Mouse (Mus musculus) forebrain, embryonic 13.5 days (tissue): ENCODE data around the gene Ms4a4d. TPM values are rescaled to one million over a fixed set of nuclear protein-coding genes. Genes with fewer than 3 reads are reported as not detected.
"Not testable (repeated sequence)": the region's sequence is repeated elsewhere in the genome, so short reads cannot be mapped to it uniquely, and the experiment has no call there.

Source experiments
- ATAC-seq: fragments of 200-750 bp; cut with Nextera tagmentation; 2 replicates; pipeline ENCODE4 v1.8.0; 2017
- H3K27ac ChIP-seq: fragments of 300-500 bp; sonication (generic); 2 replicates; pipeline ENCODE4 v1.5.1; 2015; ENCODE audit warnings: inconsistent platforms, mild to moderate bottlenecking, moderate library complexity
- H3K27me3 ChIP-seq: fragments of 300-500 bp; sonication (generic); 2 replicates; pipeline ENCODE4 v1.6.1; 2015; ENCODE audit warnings: mild to moderate bottlenecking, inconsistent platforms
- H3K36me3 ChIP-seq: fragments of 300-500 bp; sonication (generic); 2 replicates; pipeline ENCODE4 v1.6.1; 2015; ENCODE audit warnings: mild to moderate bottlenecking, inconsistent platforms; ENCODE audit not compliant: poor library complexity, severe bottlenecking
- H3K4me1 ChIP-seq: fragments of 300-500 bp; sonication (generic); 2 replicates; pipeline ENCODE4 v1.6.1; 2015; ENCODE audit warnings: inconsistent platforms
- H3K4me2 ChIP-seq: fragments of 300-500 bp; sonication (generic); 2 replicates; pipeline ENCODE4 v1.6.1; 2015; ENCODE audit warnings: inconsistent platforms, mild to moderate bottlenecking, moderate library complexity
- H3K4me3 ChIP-seq: fragments of 300-500 bp; sonication (generic); 2 replicates; pipeline ENCODE4 v1.5.1; 2015; ENCODE audit warnings: mild to moderate bottlenecking, inconsistent platforms
- H3K9ac ChIP-seq: fragments of 300-500 bp; sonication (generic); 2 replicates; pipeline ENCODE4 v1.6.1; 2015; ENCODE audit warnings: mild to moderate bottlenecking, inconsistent platforms
- H3K9me3 ChIP-seq: fragments of 300-500 bp; sonication (generic); replicated peaks from 2 replicates; pipeline ENCODE4 v1.6.1; 2016; ENCODE audit warnings: inconsistent platforms
- WGBS: fragments of 180-500 bp; shearing (Covaris S2); methylation state at CpG from one replicate; pipeline ENCODE4 v1.1.7; 2015; 5-methylcytosine and 5-hydroxymethylcytosine counted together
- polyA plus RNA-seq: library from polyadenylated mRNA; unstranded; fragments of >200 nt; fragmentation: Nextera tagmentation; extraction: Ambion mirVana; gene quantifications from 2 replicates; pipeline ENCODE4 v1.2.1, GENCODE M21; 2015

Gene Ms4a4d
- polyA plus RNA-seq: not detected in 2 replicates

DNA sequence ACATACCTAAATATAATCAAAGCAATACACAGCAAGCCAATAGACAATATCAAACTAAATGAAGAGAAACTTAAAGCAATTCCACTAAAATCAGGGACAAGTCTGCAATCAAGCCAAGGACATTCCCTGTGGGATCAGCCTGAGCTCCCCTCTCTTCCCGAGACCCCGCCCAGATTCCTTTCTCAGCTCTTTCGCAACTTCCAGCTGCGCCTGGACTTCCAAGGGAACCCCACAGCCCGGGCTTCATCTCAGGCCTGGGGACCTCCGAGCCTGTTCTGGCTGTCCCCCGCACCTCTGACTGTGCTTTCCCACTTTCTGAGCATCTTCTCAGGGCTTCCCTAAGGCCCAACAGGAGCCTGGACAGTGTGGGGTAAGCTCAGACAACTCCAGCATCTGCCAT, at the start of gene Ms4a4d:
Ms4a4d (plus strand) TSS at position 209 of the 400 bp plus-strand sequence.
- no peak within 1 kb of the TSS for H3K27ac ChIP-seq
- no peaks in the 10 kb centered on the region for H3K27me3 ChIP-seq
- H3K9ac ChIP-seq: no peak within 1 kb of the TSS
- H3K36me3 ChIP-seq: no peaks in the 10 kb centered on the region
- no peaks in the 10 kb centered on the region for H3K4me1 ChIP-seq
- ATAC-seq: no peak
- no peak within 1 kb of the TSS for H3K4me2 ChIP-seq
- no peaks in the 10 kb centered on the region for H3K9me3 ChIP-seq
- WGBS: 14% methylated on average over 7 of the region's 7 CpGs
- no peak within 1 kb of the TSS for H3K4me3 ChIP-seq

DNA sequence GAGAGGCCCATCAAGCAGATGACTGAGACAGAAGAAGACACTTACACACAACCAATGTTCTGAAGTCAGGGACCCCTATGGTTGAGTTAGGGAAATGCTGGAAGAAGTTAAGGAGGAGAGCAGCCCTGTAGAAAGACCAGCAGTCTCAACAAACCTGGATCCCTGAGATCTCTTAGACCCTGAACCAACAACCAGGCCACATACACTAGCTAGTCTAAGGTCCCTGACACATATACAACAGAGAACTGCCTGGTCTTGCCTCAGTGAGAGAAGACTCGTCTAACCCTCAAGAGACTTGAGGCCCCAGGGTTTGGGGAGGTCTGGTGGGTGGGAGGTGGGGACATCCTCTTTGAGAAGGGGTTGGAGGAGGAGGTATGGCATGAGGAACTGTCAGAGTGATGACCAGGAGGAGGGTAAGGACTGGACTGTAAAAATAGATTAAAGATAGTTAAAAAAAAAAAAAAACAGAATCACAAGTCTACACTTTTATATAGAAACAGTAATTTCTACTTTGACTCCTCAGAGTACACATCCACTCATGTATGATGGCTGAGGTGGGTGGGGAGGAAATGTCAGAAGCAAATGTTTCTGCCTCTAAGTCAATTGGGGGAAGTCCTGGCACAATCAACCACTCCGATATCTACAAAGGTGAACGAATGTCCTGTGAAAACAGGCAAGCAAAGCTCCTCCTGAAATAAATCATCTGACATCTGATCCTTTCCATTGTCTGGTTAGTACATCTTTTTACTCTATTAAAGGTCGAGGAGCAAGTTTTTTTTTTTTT, 45.0 kb upstream of the Ms4a4d start:
- Histone ChIP-seq H3K4me3 (no peak overlapping the region), H3K9ac (no peak overlapping the region), H3K27ac (no peak overlapping the region), H3K4me1 (no peaks in the 10 kb centered on the region), H3K36me3 (no peaks in the 10 kb centered on the region), H3K27me3 (no peaks in the 10 kb centered on the region), H3K4me2 (no peak overlapping the region), H3K9me3 (no peaks in the 10 kb centered on the region)
- 76% methylated on average over 4 of the region's 4 CpGs for WGBS
- ATAC-seq: no peak

DNA sequence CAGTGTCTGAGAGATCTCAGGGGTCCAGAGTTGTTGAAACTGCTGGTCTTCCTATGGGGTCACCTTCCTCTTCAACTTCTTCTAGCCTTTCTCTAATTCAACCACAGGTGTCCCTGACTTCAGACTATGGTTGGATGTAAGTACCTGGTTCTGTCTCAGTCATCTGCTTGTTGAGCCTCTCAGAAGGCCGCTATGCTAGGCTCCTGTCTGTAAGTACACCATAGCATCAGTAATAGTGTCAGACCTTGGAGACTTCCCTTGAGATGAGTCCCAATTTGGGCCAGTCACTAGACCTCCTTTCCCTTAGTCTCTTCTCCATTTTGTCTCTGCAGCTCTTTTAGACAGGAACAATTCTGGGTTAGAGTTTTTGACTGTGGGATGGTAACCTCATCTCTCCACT, 43.9 kb upstream of the Ms4a4d start:
- 87% methylated on average over 1 of the region's 1 CpGs for WGBS
- no peak for ATAC-seq
- H3K4me2 ChIP-seq: no peak overlapping the region
- no peaks in the 10 kb centered on the region for H3K4me1 ChIP-seq
- H3K4me3 ChIP-seq: no peak overlapping the region
- H3K9ac ChIP-seq: no peak overlapping the region
- H3K27ac ChIP-seq: no peak overlapping the region
- H3K27me3 ChIP-seq: no peaks in the 10 kb centered on the region
- H3K9me3 ChIP-seq: no peaks in the 10 kb centered on the region
- H3K36me3 ChIP-seq: no peaks in the 10 kb centered on the region

DNA sequence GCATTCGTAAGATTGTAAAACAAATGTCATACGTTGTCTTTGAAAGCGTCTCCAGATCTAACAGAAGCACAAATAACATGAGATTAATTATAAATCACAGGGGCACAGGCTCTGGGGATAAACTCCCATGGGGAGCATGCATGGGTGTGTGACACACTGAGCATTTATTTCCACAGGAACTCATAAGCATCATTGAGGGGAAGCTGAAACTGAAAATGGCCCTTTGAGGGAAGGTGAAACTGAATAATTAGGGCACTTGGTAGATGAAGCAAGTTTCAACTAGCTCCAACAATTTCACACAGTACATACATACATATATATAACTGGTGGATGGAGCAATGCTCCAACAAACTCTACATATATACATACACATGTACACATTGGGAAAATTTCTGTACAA, 42.1 kb upstream of the Ms4a4d start:
- no peaks in the 10 kb centered on the region for H3K36me3 ChIP-seq
- WGBS: 89% methylated on average over 3 of the region's 3 CpGs
- no peak overlapping the region for H3K27ac ChIP-seq
- no peaks in the 10 kb centered on the region for H3K4me1 ChIP-seq
- no peaks in the 10 kb centered on the region for H3K9me3 ChIP-seq
- no peak overlapping the region for H3K9ac ChIP-seq
- no peak overlapping the region for H3K4me3 ChIP-seq
- no peaks in the 10 kb centered on the region for H3K27me3 ChIP-seq
- H3K4me2 ChIP-seq: no peak overlapping the region
- no peak for ATAC-seq

DNA sequence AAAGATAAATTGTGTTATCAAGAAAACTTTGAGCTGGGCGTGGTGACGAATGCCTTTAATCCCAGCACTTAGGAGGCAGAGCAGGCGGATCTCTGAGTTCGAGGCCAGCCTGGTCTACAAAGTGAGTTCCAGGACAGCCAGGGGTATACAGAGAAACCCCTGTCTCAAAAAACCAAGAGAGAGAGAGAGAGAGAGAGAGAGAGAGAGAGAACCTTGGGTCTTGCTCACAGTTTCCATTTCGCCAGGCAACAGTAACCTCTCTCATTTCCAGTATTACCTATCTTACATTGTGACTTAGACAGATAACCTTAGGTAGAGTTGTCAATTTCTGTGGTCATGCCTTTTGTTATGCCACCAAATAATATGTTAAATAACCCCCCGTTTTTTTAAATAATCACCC, 40.2 kb upstream of the Ms4a4d start:
- WGBS: 87% methylated on average over 6 of the region's 6 CpGs
- Histone ChIP-seq H3K27me3 (no peaks in the 10 kb centered on the region), H3K27ac (no peak overlapping the region), H3K36me3 (no peaks in the 10 kb centered on the region), H3K4me1 (no peaks in the 10 kb centered on the region), H3K9me3 (no peaks in the 10 kb centered on the region), H3K9ac (no peak overlapping the region), H3K4me3 (no peak overlapping the region), H3K4me2 (no peak overlapping the region)
- no peak for ATAC-seq

DNA sequence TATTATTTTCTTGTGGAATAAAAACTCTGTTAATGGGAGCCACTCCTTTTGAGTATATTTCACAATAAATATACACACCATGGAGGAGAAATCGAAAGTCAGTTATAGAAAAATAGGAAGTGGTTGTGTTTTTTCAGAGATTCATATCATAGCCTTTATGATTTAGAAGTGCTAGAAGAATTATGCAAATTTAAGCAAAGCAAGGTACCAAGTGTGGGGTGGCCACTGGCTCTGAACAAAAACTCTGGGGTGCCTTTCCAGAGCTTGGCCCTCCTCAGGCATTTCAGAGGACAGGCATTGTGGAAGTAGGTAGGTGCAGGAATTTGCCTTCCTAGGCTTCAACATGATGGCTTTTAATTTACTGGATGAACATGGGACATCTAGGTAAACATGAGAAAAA, 39.3 kb upstream of the Ms4a4d start:
- H3K9me3 ChIP-seq, H3K9ac ChIP-seq, H3K27ac ChIP-seq, H3K4me2 ChIP-seq, ATAC-seq, H3K4me1 ChIP-seq, H3K27me3 ChIP-seq, H3K36me3 ChIP-seq, H3K4me3 ChIP-seq: not testable (repeated sequence)
- WGBS: 78% methylated on average over 1 of the region's 1 CpGs

GRCm38 (mm10) chr19:11500796-11501195, 35.8 kb upstream of the Ms4a4d start:
- H3K36me3 ChIP-seq: no peaks in the 10 kb centered on the region
- H3K27me3 ChIP-seq: no peaks in the 10 kb centered on the region
- no peaks in the 10 kb centered on the region for H3K9me3 ChIP-seq
- WGBS: 98% methylated on average over 1 of the region's 1 CpGs
- H3K4me1 ChIP-seq: no peaks in the 10 kb centered on the region
- no peak overlapping the region for H3K4me2 ChIP-seq
- H3K4me3 ChIP-seq: no peak overlapping the region
- ATAC-seq: no peak
- H3K27ac ChIP-seq: no peak overlapping the region
- no peak overlapping the region for H3K9ac ChIP-seq

GRCm38 (mm10) chr19:11501326-11501725, 35.3 kb upstream of the Ms4a4d start:
- Histone ChIP-seq H3K4me2 (no peak overlapping the region), H3K9me3 (no peaks in the 10 kb centered on the region), H3K36me3 (no peaks in the 10 kb centered on the region), H3K4me1 (no peaks in the 10 kb centered on the region), H3K9ac (no peak overlapping the region), H3K27ac (no peak overlapping the region), H3K4me3 (no peak overlapping the region), H3K27me3 (no peaks in the 10 kb centered on the region)
- no peak for ATAC-seq
- 89% methylated on average over 4 of the region's 4 CpGs for WGBS

- no peaks in the 10 kb centered on the region for H3K27me3 ChIP-seq
- H3K9ac ChIP-seq: no peak overlapping the region
- no peak overlapping the region for H3K27ac ChIP-seq
- H3K36me3 ChIP-seq: no peaks in the 10 kb centered on the region
- H3K4me3 ChIP-seq: no peak overlapping the region
- H3K4me1 ChIP-seq: no peaks in the 10 kb centered on the region
- no peak overlapping the region for H3K4me2 ChIP-seq
- H3K9me3 ChIP-seq: no peaks in the 10 kb centered on the region
- ATAC-seq: no peak
- 94% methylated on average over 1 of the region's 1 CpGs for WGBS
Observed at GRCm38 (mm10) chr19:11504857-11505256, 31.7 kb upstream of the Ms4a4d start.

DNA sequence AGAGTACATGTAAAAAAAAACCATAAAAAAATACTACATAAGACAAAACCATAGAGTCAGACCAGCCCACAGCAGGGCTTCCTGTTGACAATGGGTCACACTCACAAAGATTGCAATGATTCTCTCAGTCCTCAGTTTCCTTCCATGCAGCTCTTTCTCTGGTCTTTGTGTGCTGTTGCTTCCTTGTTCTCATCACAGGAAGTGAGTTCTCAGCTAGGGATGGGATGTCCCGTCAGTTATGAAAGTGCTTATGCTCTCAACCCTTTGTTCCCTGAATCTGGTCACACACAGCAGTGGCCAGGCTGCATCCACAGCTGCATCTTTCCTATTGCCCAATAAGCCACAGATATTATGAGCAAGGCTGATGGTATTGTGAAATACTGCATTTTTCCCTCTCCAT, 23.1 kb upstream of the Ms4a4d start:
- no peak overlapping the region for H3K27ac ChIP-seq
- no peak for ATAC-seq
- H3K4me1 ChIP-seq: no peaks in the 10 kb centered on the region
- H3K4me2 ChIP-seq: no peak overlapping the region
- H3K9ac ChIP-seq: no peak overlapping the region
- H3K9me3 ChIP-seq: no peaks in the 10 kb centered on the region
- no peak overlapping the region for H3K4me3 ChIP-seq
- 78% methylated on average over 1 of the region's 1 CpGs for WGBS
- no peaks in the 10 kb centered on the region for H3K36me3 ChIP-seq
- H3K27me3 ChIP-seq: no peaks in the 10 kb centered on the region

DNA sequence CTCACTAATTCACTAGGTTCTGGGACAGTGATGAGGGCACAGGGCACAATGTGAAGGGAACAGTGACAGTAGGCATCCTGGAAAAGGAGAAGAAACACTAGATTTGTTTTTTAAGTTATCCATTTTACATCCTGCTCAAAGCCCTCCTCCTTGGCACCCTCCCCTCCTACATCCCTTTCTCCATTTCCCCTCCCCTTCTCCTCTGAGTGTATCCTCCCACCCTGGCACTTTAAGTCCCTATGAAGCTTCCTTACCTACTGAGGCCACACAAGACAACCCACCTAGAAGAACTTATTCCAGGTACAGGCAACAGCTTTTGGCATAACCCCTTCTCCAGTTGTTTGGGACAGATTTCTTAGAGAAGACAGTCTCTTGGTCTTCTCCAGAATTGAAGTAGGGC, 20.4 kb upstream of the Ms4a4d start, which contains the start of gene Ms4a6b:
Ms4a6b (plus strand) TSS at position 267 of the 400 bp plus-strand sequence.
- Histone ChIP-seq H3K4me1 (no peaks in the 10 kb centered on the region), H3K36me3 (no peaks in the 10 kb centered on the region), H3K27me3 (no peaks in the 10 kb centered on the region), H3K9me3 (no peaks in the 10 kb centered on the region), H3K9ac (no peak within 1 kb of the TSS), H3K4me2 (no peak within 1 kb of the TSS), H3K4me3 (no peak within 1 kb of the TSS), H3K27ac (no peak within 1 kb of the TSS)
- no peak for ATAC-seq

DNA sequence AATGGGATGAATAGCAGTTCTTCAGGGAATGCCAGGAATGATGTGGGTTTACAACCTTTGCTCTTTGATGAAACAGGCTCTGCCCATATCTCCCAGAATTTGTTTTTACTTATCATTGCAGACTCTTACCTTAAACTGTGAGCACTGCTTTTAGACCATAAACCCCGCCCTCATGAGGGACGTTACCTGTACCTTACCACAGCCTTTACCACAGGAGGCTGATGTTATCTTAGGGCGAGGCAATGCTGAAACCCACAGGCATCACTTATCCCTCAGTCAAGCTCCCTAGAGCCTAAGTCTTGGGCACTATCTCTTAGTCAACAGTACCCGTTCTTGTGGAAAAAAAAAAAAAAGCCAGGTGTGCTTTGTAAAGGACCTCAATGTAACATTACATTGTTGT, 19.8 kb upstream of the Ms4a4d start:
- H3K9me3 ChIP-seq: no peaks in the 10 kb centered on the region
- WGBS: 80% methylated on average over 4 of the region's 4 CpGs
- H3K4me3 ChIP-seq: no peak overlapping the region
- no peak for ATAC-seq
- no peaks in the 10 kb centered on the region for H3K27me3 ChIP-seq
- no peaks in the 10 kb centered on the region for H3K4me1 ChIP-seq
- no peaks in the 10 kb centered on the region for H3K36me3 ChIP-seq
- H3K27ac ChIP-seq: no peak overlapping the region
- no peak overlapping the region for H3K4me2 ChIP-seq
- no peak overlapping the region for H3K9ac ChIP-seq

GRCm38 (mm10) chr19:11517373-11517772, 19.2 kb upstream of the Ms4a4d start:
- ATAC-seq, H3K36me3 ChIP-seq, H3K27me3 ChIP-seq, H3K9ac ChIP-seq, H3K4me1 ChIP-seq, H3K4me3 ChIP-seq, H3K27ac ChIP-seq, H3K4me2 ChIP-seq, H3K9me3 ChIP-seq: not testable (repeated sequence)
- 71% methylated on average over 1 of the region's 1 CpGs for WGBS
